Mouse (Mus musculus) heart, adult 2 months (tissue): Measurements from ENCODE around the gene Phlda2. TPM values are rescaled to one million over a fixed set of nuclear protein-coding genes. Genes with fewer than 3 reads are reported as not detected.

ENCODE experiments used
- DNase-seq, 2 experiments: peaks; one replicate each; pipeline ENCODE4 v3.0.0; 2021
- H3K27ac ChIP-seq: fragments of 200-600 bp; 2 replicates; pipeline ENCODE4 v1.8.1; 2022
- H3K27me3 ChIP-seq: fragments of 200-500 bp; 2 replicates; pipeline ENCODE4 v1.6.1; 2012; ENCODE audit warnings: mild to moderate bottlenecking, low read length, inconsistent platforms, mixed read lengths; ENCODE audit not compliant: control insufficient read depth, insufficient read depth
- H3K36me3 ChIP-seq: fragments of 200-500 bp; 2 replicates; pipeline ENCODE4 v1.6.1; 2012; ENCODE audit warnings: low read length, inconsistent platforms; ENCODE audit not compliant: control insufficient read depth, insufficient read depth
- H3K4me1 ChIP-seq: fragments of 200-500 bp; 2 replicates; pipeline ENCODE4 v1.6.1; 2011; ENCODE audit warnings: low read length; ENCODE audit not compliant: control insufficient read depth, insufficient read depth
- H3K4me3 ChIP-seq: fragments of 200-600 bp; 2 replicates; pipeline ENCODE4 v1.8.1; 2022
- H3K79me2 ChIP-seq: fragments of 200-500 bp; replicated peaks from 2 replicates; pipeline ENCODE4 v1.6.1; 2012; ENCODE audit warnings: mild to moderate bottlenecking, inconsistent platforms, low read length, moderate library complexity, mixed read lengths; ENCODE audit not compliant: control insufficient read depth, insufficient read depth
- H3K9ac ChIP-seq: fragments of 200-500 bp; 2 replicates; pipeline ENCODE4 v1.6.1; 2012; ENCODE audit warnings: low read depth, mild to moderate bottlenecking, control low read depth, inconsistent platforms, low read length, mixed read lengths
- CTCF ChIP-seq: fragments of 200-600 bp; IDR thresholded peaks from 2 replicates; pipeline ENCODE4 v1.8.1; 2022; ENCODE audit warnings: antibody characterized with exemption, mild to moderate bottlenecking, moderate library complexity
- EP300 ChIP-seq: fragments of 200-500 bp; IDR thresholded peaks from 2 replicates; pipeline ENCODE4 v1.6.1; 2011; ENCODE audit warnings: low read depth, low read length, control low read depth; ENCODE audit not compliant: insufficient read depth
- POLR2A ChIP-seq: fragments of 200-500 bp; IDR thresholded peaks from 2 replicates; pipeline ENCODE4 v1.6.1; 2011; ENCODE audit warnings: mild to moderate bottlenecking, low read depth, low read length, control low read depth; ENCODE audit not compliant: insufficient read depth
- WGBS: fragments of 180-500 bp; shearing (Covaris S2); methylation state at CpG from one replicate; pipeline ENCODE4 v1.1.7; 2018; 5-methylcytosine and 5-hydroxymethylcytosine counted together
- intact Hi-C: fragments of 180-260 bp; cut with DNase I; formaldehyde crosslinking; loops from one replicate; pipeline ENCODE4 v1.15.1; 2025
- polyA plus RNA-seq: library from polyadenylated mRNA; depleted of rRNA; stranded (reverse); fragments of >200 nt; gene quantifications from 2 replicates; pipeline ENCODE4 v1.2.3, GENCODE M21; 2012; rRNA removed
- total RNA-seq, 2 experiments: library from RNA; stranded (reverse); gene quantifications; 2 replicates each; pipeline ENCODE4 v1.2.3; 2021

Phlda2 gene
- total and polyA plus RNA-seq, 3 experiments = not detected

DNA sequence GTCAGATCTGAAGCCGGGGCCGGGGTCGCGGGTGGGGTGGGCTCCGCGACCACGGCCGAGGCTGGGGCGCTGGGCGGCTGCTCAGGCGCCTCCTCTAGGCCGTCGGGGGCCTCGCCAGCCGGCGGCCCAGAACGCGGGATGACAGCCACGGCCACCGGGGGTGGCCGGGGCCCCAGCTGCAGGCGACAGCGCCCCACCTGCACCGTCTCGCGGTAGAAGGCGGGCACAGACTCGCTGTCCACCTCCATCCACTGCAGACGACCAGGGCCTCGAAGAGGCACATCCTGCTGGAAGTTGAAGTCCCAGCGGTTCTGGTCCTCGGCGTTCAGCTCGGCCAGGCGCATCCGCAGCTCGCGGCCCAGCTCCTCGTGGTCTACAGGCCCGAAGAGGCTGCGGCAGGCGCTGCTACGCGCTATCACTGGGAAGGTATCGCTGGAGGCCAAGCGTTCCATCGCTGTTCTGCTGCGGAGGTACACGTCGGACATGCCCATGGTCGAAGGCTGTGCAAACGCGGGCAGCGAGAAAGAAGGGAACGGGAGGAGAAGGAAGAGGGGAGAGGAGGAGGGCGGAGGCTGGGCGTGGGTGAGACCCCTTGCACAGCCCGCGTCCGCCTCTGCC lies 42.6 kb downstream of the Phlda2 start:
- intact Hi-C loops = loop anchor here (2.0 to 10.0 kb wide), 3 partner anchors 52 to 566 kb away; no protein-coding TSS in a partner anchor
- Histone ChIP-seq H3K9ac (peak overlapping the region; percentile 84), H3K36me3 (no peaks in the 10 kb centered on the region), H3K4me3 (peak overlapping the region; percentile 75), H3K79me2 (no peaks in the 10 kb centered on the region), H3K4me1 (no peaks in the 10 kb centered on the region; the same call in 1 of the 2 replicates), H3K27ac (peak overlapping the region; percentile 73), H3K27me3 (0 out of 2 replicates have a peak, but pooled peaks cover 2% of the 10 kb centered on the region)
- no peak for DNase-seq
- WGBS = 31% methylated on average over 58 of the region's 60 CpGs
- TF ChIP-seq CTCF = no peak
- TF ChIP-seq POLR2A = no peak
- TF ChIP-seq EP300 = no peak

DNA sequence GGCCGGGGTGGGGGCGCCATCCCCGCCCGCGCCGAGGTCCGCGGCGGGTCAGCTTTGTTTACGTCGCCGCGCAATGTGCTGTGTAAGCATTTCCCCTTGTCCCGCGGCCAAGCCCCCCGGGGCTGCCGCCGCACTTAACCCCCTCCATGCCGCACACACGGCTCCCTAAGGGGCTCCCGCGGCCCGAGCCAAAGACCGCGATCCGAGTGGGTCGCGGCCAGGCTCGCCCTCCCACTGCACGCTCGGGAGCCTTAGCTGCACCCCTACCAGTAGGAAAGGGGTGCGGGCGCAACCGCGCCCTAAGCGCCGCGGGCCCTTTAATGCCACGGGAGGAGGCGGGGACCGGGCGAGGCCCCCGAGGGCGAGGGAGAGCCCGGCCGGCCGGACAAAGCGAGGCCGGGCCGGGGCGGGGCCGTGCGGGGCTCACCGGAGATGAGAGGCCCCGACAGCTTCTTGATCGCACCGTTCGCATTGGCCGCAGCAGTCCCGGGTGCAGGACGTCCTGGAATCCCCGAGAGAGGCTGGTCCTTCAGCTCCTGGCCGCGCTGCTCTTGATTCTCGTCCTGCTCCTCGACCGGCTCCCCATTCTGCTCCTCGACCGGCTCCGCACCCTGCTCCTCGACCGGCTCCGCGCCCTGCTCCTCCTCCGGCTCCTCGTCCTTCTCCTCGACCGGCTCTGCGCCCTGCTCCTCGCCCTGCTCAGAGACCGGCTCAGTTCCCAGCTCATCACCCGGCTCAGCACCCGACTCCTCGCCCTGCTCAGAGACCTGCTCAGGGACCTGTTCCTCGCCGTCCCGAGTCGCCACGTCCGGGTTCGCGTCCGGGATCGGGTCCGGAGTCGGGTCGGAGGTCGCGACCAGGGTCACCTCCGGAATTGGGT lies 43.4 kb downstream of the Phlda2 start:
- 0 out of 2 replicates have a peak, but pooled peaks cover 2% of the 10 kb centered on the region for H3K27me3 ChIP-seq
- TF ChIP-seq EP300 (no peak), POLR2A (peak; percentile 25; the same call in 1 of the 2 replicates)
- intact Hi-C loops = loop anchor here (2.0 to 10.0 kb wide), 4 partner anchors 51 to 565 kb away; no protein-coding TSS in a partner anchor

DNA sequence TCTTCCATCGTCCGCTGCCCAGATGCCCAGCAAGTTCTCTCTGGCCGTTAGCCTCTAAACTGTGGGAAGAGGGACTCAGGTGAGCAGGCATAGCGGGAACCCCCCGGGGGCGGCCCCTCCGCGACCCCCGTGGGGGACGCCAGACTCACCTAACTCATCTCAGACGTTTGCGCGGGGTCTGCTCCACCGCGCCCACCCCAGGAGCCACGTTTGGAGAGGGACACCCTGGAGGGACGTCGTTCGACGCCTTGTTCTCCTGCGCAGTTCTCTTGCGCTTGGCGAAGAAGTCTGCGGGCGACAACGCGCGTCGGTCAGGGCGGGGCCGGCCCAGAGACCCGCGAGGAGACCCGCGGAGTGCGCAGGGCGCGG lies 44.0 kb downstream of the Phlda2 start:
- no peaks in the 10 kb centered on the region; the same call in 1 of the 2 replicates for H3K4me1 ChIP-seq
- WGBS = 20% methylated on average over 38 of the region's 38 CpGs
- no peaks in the 10 kb centered on the region for H3K79me2 ChIP-seq
- H3K36me3 ChIP-seq = no peaks in the 10 kb centered on the region
- TF ChIP-seq CTCF (no peak), POLR2A (no peak), EP300 (no peak)
- intact Hi-C loops = loop anchor here (2.0 kb wide), 1 partner anchor 90 kb away; no protein-coding TSS in a partner anchor
- H3K27ac ChIP-seq = peak overlapping the region; percentile 73
- peak in 1 of 2 experiments; percentile 54 for DNase-seq
- peak overlapping the region; percentile 84 for H3K9ac ChIP-seq
- H3K4me3 ChIP-seq = peak overlapping the region; percentile 75
- 0 out of 2 replicates have a peak, but pooled peaks cover 2% of the 10 kb centered on the region for H3K27me3 ChIP-seq

More for the DNA sequence above, 43.4 kb downstream of the Phlda2 start:
- Histone ChIP-seq H3K9ac (peak overlapping the region; percentile 84), H3K4me3 (peak overlapping the region; percentile 75), H3K27ac (peak overlapping the region; percentile 73), H3K4me1 (no peaks in the 10 kb centered on the region; the same call in 1 of the 2 replicates), H3K79me2 (no peaks in the 10 kb centered on the region), H3K36me3 (no peaks in the 10 kb centered on the region)
- 18% methylated on average over 96 of the region's 100 CpGs for WGBS
- peak; percentile 81 to 82 for DNase-seq

Other genes starting within 250 kb of the Phlda2 start
- gene Cdkn1c, start 42.1 kb downstream of the Phlda2 start, total RNA-seq = 10 to 100 TPM; 33.9 to 42.4 TPM
- gene Cdkn1c, start 42.1 kb downstream of the Phlda2 start, polyA plus RNA-seq = 12.3 and 15.7 TPM in 2 replicates
- gene Slc22a18, start 29.4 kb downstream of the Phlda2 start, total RNA-seq = under 1 TPM; 0.36 to 0.42 TPM
- gene Slc22a18, start 29.4 kb downstream of the Phlda2 start, polyA plus RNA-seq = 2.3 and 2.5 TPM in 2 replicates
- gene Nap1l4, start 46.0 kb upstream of the Phlda2 start, total RNA-seq = 100 to 1,000 TPM; 168 to 197 TPM
- gene Nap1l4, start 46.0 kb upstream of the Phlda2 start, polyA plus RNA-seq = 98.4 and 147 TPM in 2 replicates
- gene Cars, start 96.9 kb upstream of the Phlda2 start, total RNA-seq = 10 to 100 TPM; 20.2 to 21.5 TPM
- gene Cars, start 96.9 kb upstream of the Phlda2 start, polyA plus RNA-seq = 10.9 and 11.0 TPM in 2 replicates
- gene Tnfrsf26, start 125.6 kb upstream of the Phlda2 start, total RNA-seq = under 1 TPM; 0.50 to 0.52 TPM
- 0.25 and 0.88 TPM in 2 replicates for gene Tnfrsf26, start 125.6 kb upstream of the Phlda2 start, polyA plus RNA-seq
- 1 to 10 TPM; 1.4 to 2.3 TPM for gene Tnfrsf22, start 146.5 kb upstream of the Phlda2 start, total RNA-seq
- 3.2 and 5.6 TPM in 2 replicates for gene Tnfrsf22, start 146.5 kb upstream of the Phlda2 start, polyA plus RNA-seq
- gene Tnfrsf23, start 182.7 kb upstream of the Phlda2 start, total RNA-seq = 1 to 10 TPM; 2.4 to 2.8 TPM
- gene Tnfrsf23, start 182.7 kb upstream of the Phlda2 start, polyA plus RNA-seq = 3.2 and 5.1 TPM in 2 replicates